Mouse (Mus musculus): Measurements from ENCODE around the gene Rem2. TPM values are rescaled to one million over a fixed set of nuclear protein-coding genes. Genes with fewer than 3 reads are reported as not detected.

The Rem2 gene
- polyA plus RNA-seq, 1 experiment from 2014 or later, result 0.34 TPM

DNA sequence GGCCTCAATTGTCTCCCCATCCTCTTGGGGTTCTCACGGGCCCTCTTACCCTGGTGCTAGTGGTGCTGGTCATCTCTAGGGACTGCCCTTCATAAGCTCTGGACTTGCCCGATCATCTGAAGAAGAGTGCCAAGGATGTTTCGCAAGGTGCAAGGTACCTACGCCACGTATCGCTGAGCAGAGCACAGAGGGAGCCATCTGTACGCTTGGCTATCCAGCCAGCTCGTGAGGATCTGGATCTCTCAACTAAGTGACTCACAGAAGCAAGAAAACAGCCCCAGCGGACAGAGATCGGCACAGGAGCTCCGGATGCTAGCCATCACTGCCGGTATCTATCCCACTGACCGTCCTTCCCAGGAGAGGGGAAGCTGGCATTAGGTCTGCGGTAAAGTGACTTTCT, 20.8 kb downstream of the Rem2 start:
- 65% methylated on average over 14 of the region's 14 CpGs for WGBS (ENCODE audit: insufficient replicate concordance)
- Histone ChIP-seq H3K27ac (ENCODE audit: low read length) (no peak overlapping the region), H3K4me3 (ENCODE audit: low read depth, low read length) (no peak overlapping the region), H3K4me1 (ENCODE audit: control insufficient read depth, low read depth, low read length) (no peaks in the 10 kb centered on the region), H3K4me2 (ENCODE audit: low read depth, low read length) (no peak overlapping the region), H3K9me3 (replicated peaks; ENCODE audit: control insufficient read depth, low read length) (no peaks in the 10 kb centered on the region), H3K27me3 (ENCODE audit: control insufficient read depth, insufficient read depth, low read depth, low read length) (no peaks in the 10 kb centered on the region), H3K36me3 (ENCODE audit: control insufficient read depth, insufficient read depth) (no peaks in the 10 kb centered on the region), H3K9ac (ENCODE audit: low read depth, low read length) (no peak overlapping the region)
- no peak for ATAC-seq (ENCODE audit: low read depth)

DNA sequence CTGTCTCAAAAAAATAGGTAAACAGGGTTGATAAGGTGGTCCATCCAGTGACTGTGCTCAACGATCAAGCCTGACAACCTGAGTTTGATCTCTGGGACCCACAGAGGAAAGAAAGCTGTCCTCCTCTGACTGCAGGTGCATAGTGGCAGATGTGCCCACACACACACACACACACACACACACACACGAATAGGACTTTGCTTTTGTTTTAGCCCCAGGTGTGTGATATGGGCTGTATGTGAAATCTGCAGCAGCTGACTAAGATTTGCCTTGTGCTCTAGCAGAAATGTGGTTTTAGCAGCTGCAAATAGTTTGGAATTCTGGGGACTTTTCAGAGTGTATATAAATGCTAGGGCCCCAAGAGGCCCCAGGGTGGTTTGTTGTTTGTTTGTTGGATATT, 23.4 kb downstream of the Rem2 start:
- WGBS (ENCODE audit: insufficient replicate concordance), result 49% methylated on average over 2 of the region's 2 CpGs
- ATAC-seq (ENCODE audit: low read depth), result no peak
- no peak overlapping the region for H3K27ac ChIP-seq (ENCODE audit: low read length)

DNA sequence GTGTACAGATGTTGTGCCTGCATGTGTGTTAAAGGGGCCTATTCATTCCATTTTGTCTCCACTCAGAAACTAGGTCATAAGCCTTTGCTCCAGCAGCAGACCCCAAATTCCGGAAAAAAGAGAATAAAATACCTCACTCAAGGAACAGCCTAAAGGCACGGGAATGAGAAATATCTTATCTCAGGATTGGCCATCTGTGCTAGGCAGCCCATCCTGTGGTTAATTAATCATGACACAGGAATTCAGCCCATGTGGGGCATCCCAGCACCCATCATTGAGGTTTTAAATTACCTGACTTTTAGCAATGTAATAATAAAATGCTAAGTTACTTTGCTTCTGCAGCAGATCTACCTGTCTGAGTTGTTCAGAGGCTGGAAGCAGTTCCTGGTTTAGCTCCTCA, 25.5 kb downstream of the Rem2 start:
- Histone ChIP-seq H3K9ac (ENCODE audit: low read depth, low read length) (no peak overlapping the region), H3K4me2 (ENCODE audit: low read depth, low read length) (no peak overlapping the region), H3K27me3 (ENCODE audit: control insufficient read depth, insufficient read depth, low read depth, low read length) (no peaks in the 10 kb centered on the region), H3K9me3 (replicated peaks; ENCODE audit: control insufficient read depth, low read length) (no peaks in the 10 kb centered on the region), H3K4me1 (ENCODE audit: control insufficient read depth, low read depth, low read length) (no peaks in the 10 kb centered on the region), H3K27ac (ENCODE audit: low read length) (no peak overlapping the region), H3K36me3 (ENCODE audit: control insufficient read depth, insufficient read depth) (no peaks in the 10 kb centered on the region), H3K4me3 (ENCODE audit: low read depth, low read length) (no peak overlapping the region)
- 31% methylated on average over 2 of the region's 2 CpGs for WGBS (ENCODE audit: insufficient replicate concordance)
- ATAC-seq (ENCODE audit: low read depth), result no peak

More for the DNA sequence above, 23.4 kb downstream of the Rem2 start:
- no peaks in the 10 kb centered on the region for H3K36me3 ChIP-seq (ENCODE audit: control insufficient read depth, insufficient read depth)
- no peak overlapping the region for H3K9ac ChIP-seq (ENCODE audit: low read depth, low read length)
- H3K4me3 ChIP-seq (ENCODE audit: low read depth, low read length), result no peak overlapping the region
- H3K9me3 ChIP-seq (replicated peaks; ENCODE audit: control insufficient read depth, low read length), result no peaks in the 10 kb centered on the region
- no peaks in the 10 kb centered on the region for H3K4me1 ChIP-seq (ENCODE audit: control insufficient read depth, low read depth, low read length)
- no peak overlapping the region for H3K4me2 ChIP-seq (ENCODE audit: low read depth, low read length)
- no peaks in the 10 kb centered on the region for H3K27me3 ChIP-seq (ENCODE audit: control insufficient read depth, insufficient read depth, low read depth, low read length)

DNA sequence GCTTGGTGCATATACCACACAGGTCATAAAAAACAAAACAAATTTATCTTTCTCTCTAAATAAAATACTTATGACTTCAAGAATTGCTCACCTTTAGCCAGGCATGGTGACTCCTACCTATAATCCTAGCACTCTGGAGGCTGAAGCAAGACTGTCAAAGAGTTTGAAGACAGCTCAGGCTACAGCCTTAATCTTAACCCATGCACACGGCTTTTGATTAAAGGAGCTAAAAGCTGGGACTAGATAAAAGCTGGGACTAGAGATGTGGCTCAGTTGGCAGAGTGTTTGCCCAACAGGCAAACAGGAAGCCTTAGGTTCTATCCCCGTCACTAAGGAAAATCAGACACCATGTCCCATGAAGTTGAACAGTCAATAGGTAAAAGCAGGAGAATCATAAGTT, 27.2 kb downstream of the Rem2 start:
- no peak overlapping the region for H3K4me2 ChIP-seq (ENCODE audit: low read depth, low read length)
- no peak overlapping the region for H3K27ac ChIP-seq (ENCODE audit: low read length)
- no peaks in the 10 kb centered on the region for H3K27me3 ChIP-seq (ENCODE audit: control insufficient read depth, insufficient read depth, low read depth, low read length)
- no peak for ATAC-seq (ENCODE audit: low read depth)
- no peaks in the 10 kb centered on the region for H3K9me3 ChIP-seq (replicated peaks; ENCODE audit: control insufficient read depth, low read length)
- 35% methylated on average over 2 of the region's 2 CpGs for WGBS (ENCODE audit: insufficient replicate concordance)
- H3K4me3 ChIP-seq (ENCODE audit: low read depth, low read length), result no peak overlapping the region
- no peaks in the 10 kb centered on the region for H3K4me1 ChIP-seq (ENCODE audit: control insufficient read depth, low read depth, low read length)
- H3K9ac ChIP-seq (ENCODE audit: low read depth, low read length), result no peak overlapping the region
- H3K36me3 ChIP-seq (ENCODE audit: control insufficient read depth, insufficient read depth), result peaks cover 9% of the 10 kb centered on the region

DNA sequence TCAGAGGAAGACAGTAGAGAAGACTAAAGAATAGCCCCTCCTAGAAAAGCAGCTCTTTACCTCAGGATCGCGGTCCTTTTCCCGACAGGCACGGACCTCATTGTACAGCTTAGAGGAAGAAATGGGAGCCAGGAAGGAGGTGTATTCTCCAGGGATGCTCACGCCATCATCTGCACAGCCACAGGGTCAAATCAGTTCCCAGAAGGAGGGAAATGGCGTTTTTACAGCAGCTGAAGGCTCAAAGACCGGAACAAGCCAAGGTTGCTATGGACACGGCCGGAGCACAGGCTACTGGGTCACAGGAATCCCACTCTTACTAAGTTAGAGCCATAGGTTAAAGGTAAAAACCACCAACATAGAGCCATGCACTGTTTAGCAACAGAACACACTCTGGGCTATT, 33.9 kb downstream of the Rem2 start:
- no peaks in the 10 kb centered on the region for H3K27me3 ChIP-seq (ENCODE audit: control insufficient read depth, insufficient read depth, low read depth, low read length)
- H3K36me3 ChIP-seq (ENCODE audit: control insufficient read depth, insufficient read depth), result peaks cover 51% of the 10 kb centered on the region
- no peak overlapping the region for H3K4me3 ChIP-seq (ENCODE audit: low read depth, low read length)
- no peak for ATAC-seq (ENCODE audit: low read depth)
- no peaks in the 10 kb centered on the region for H3K4me1 ChIP-seq (ENCODE audit: control insufficient read depth, low read depth, low read length)
- no peak overlapping the region for H3K4me2 ChIP-seq (ENCODE audit: low read depth, low read length)
- WGBS (ENCODE audit: insufficient replicate concordance), result 85% methylated on average over 9 of the region's 9 CpGs
- no peak overlapping the region for H3K27ac ChIP-seq (ENCODE audit: low read length)
- H3K9me3 ChIP-seq (replicated peaks; ENCODE audit: control insufficient read depth, low read length), result 0 out of 2 replicates have a peak, but pooled peaks cover 5% of the 10 kb centered on the region
- no peak overlapping the region for H3K9ac ChIP-seq (ENCODE audit: low read depth, low read length)

DNA sequence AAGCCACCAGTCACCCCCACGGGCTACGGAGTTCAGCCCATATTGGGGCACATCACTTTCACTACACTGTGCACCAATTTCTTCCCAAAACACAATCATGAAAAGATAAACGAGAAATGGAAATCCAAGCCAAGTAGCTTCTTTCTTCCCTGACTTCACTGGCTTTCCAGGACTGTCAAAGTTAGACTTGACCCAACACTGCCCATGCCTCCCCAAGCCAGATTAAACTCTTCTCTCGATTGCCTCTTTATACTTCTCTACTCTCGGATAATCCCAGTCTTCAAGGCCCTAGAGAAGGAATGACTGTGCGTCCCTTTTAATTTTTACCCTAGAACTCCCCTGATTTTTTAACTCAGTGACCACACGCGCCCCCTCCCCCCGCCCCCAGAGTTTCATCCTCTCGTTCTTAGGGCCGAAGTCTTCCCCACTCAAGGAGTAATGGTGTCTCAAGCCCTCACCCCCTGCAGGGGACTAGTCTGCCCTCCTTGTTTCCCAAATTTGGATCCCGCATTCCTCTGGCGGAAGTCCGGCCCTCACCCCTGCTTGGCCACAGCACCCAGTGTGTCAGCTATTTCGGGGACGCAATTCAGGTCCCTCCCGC, 40.9 kb downstream of the Rem2 start:
- Histone ChIP-seq H3K4me2 (ENCODE audit: low read depth, low read length) (peak overlapping the region; percentile 75), H3K27ac (ENCODE audit: low read length) (no peak overlapping the region), H3K9me3 (replicated peaks; ENCODE audit: control insufficient read depth, low read length) (0 out of 2 replicates have a peak, but pooled peaks cover 5% of the 10 kb centered on the region), H3K4me1 (ENCODE audit: control insufficient read depth, low read depth, low read length) (peaks cover 8% of the 10 kb centered on the region), H3K4me3 (ENCODE audit: low read depth, low read length) (peak overlapping the region; percentile 66), H3K36me3 (ENCODE audit: control insufficient read depth, insufficient read depth) (peaks cover 22% of the 10 kb centered on the region), H3K27me3 (ENCODE audit: control insufficient read depth, insufficient read depth, low read depth, low read length) (no peaks in the 10 kb centered on the region), H3K9ac (ENCODE audit: low read depth, low read length) (peak overlapping the region; percentile 60)
- 2% methylated on average over 17 of the region's 17 CpGs for WGBS (ENCODE audit: insufficient replicate concordance)
- ATAC-seq (ENCODE audit: low read depth), result no peak

DNA sequence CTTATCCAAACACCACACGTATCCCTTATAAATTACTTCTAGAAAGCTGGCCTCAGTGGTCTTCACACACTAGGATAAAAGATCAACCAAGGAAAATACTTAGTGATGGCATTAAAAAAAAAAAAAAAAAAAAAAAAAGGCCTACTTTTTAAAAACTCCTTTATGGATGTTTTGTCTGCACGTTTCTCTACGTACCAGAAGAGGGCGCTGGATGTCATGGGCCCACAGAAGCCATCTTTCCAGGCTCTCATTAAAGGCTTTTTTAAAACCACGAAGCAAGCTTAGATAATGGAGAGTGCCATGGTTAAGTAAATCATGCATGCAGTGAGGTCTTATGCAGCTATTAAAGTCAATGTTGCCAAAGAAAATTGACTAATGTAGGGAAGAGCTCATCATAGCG, 47.7 kb downstream of the Rem2 start:
- Histone ChIP-seq H3K4me1 (ENCODE audit: control insufficient read depth, low read depth, low read length) (peaks cover 3% of the 10 kb centered on the region; the same call in 1 of the 2 replicates), H3K4me2 (ENCODE audit: low read depth, low read length) (no peak overlapping the region), H3K27ac (ENCODE audit: low read length) (no peak overlapping the region), H3K27me3 (ENCODE audit: control insufficient read depth, insufficient read depth, low read depth, low read length) (peaks cover 7% of the 10 kb centered on the region), H3K4me3 (ENCODE audit: low read depth, low read length) (no peak overlapping the region), H3K9me3 (replicated peaks; ENCODE audit: control insufficient read depth, low read length) (no peaks in the 10 kb centered on the region), H3K36me3 (ENCODE audit: control insufficient read depth, insufficient read depth) (no peaks in the 10 kb centered on the region), H3K9ac (ENCODE audit: low read depth, low read length) (no peak overlapping the region)
- ATAC-seq (ENCODE audit: low read depth), result no peak
- WGBS (ENCODE audit: insufficient replicate concordance), result 29% methylated on average over 6 of the region's 6 CpGs

DNA sequence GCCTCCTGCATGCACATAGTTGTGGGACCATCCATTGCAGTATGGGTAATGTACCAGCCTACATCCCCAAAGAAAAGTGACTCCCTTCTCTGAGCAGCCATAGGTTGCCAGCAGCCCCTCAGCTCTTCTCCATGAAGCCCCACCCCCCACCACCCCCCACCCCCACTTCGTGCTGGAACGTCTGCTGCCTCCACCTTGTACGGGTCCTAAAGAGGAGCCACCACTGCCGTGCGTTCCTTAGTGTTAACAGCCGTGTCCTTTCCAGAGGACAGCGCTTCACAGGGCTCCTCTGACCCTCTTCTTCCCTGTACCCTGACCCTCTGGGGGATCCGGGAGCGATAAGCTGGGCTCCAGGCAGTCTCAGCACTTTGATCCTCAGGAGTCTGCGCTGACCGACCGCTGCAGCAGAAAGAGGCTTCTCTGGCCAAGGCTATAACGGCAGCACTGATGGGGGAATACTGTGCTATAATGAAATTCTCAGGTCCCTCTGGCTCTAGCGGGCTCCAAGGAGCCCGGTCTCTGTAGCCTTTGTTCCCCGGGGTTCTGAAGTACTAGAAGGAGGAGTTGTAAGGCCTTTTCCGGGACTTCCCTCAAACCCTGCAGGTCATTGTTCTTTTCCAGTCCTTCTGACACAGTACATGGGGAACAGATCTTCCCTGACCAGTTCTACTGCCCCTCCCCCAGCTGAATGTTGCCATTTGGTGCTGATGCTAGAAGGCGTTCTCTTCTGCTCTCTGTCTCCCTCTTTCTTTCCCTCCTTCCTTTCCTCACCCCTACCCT, 51.5 kb downstream of the Rem2 start:
- no peak overlapping the region for H3K27ac ChIP-seq (ENCODE audit: low read length)
- no peak overlapping the region for H3K9ac ChIP-seq (ENCODE audit: low read depth, low read length)
- H3K4me3 ChIP-seq (ENCODE audit: low read depth, low read length), result peak overlapping the region; percentile 19; the same call in 1 of the 2 replicates

DNA sequence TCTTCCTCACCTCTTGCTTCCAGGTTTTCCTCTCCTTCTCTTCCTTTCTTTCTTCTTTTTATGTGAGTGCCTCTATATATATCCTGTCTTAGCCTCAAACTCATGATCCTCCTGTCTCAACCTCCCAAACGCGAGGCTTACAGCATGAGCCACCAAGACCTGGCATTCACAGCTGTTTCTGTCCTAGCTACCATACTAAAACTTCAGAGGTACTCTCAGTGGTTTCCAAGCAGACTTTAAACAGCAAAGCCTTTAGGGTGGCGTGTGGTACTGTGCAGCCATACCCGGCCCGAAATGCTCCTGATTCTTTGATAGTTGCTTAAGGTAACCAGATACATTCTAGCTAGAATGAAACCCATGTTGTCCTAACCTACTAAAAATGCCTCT, 52.1 kb downstream of the Rem2 start:
- Histone ChIP-seq H3K9ac (ENCODE audit: low read depth, low read length) (no peak overlapping the region), H3K4me2 (ENCODE audit: low read depth, low read length) (no peak overlapping the region), H3K4me1 (ENCODE audit: control insufficient read depth, low read depth, low read length) (peaks cover 2% of the 10 kb centered on the region; the same call in 1 of the 2 replicates), H3K27me3 (ENCODE audit: control insufficient read depth, insufficient read depth, low read depth, low read length) (peaks cover 7% of the 10 kb centered on the region), H3K9me3 (replicated peaks; ENCODE audit: control insufficient read depth, low read length) (no peaks in the 10 kb centered on the region), H3K27ac (ENCODE audit: low read length) (no peak overlapping the region), H3K4me3 (ENCODE audit: low read depth, low read length) (no peak overlapping the region), H3K36me3 (ENCODE audit: control insufficient read depth, insufficient read depth) (no peaks in the 10 kb centered on the region)
- no peak for ATAC-seq (ENCODE audit: low read depth)
- 17% methylated on average over 5 of the region's 5 CpGs for WGBS (ENCODE audit: insufficient replicate concordance)

More for the DNA sequence above, 51.5 kb downstream of the Rem2 start:
- peak overlapping the region; percentile 19; the same call in 1 of the 2 replicates for H3K4me2 ChIP-seq (ENCODE audit: low read depth, low read length)
- H3K27me3 ChIP-seq (ENCODE audit: control insufficient read depth, insufficient read depth, low read depth, low read length), result peaks cover 7% of the 10 kb centered on the region
- H3K9me3 ChIP-seq (replicated peaks; ENCODE audit: control insufficient read depth, low read length), result no peaks in the 10 kb centered on the region
- ATAC-seq (ENCODE audit: low read depth), result no peak
- peaks cover 2% of the 10 kb centered on the region; the same call in 1 of the 2 replicates for H3K4me1 ChIP-seq (ENCODE audit: control insufficient read depth, low read depth, low read length)
- H3K36me3 ChIP-seq (ENCODE audit: control insufficient read depth, insufficient read depth), result no peaks in the 10 kb centered on the region
- WGBS (ENCODE audit: insufficient replicate concordance), result 4% methylated on average over 18 of the region's 18 CpGs
